Mouse (Mus musculus) intestine, postnatal 0 days (tissue): Measurements from ENCODE around the gene Nktr. TPM values are rescaled to one million over a fixed set of nuclear protein-coding genes. Genes with fewer than 3 reads are reported as not detected.

Source experiments
- ATAC-seq: fragments of 200-750 bp; cut with Nextera tagmentation; 2 replicates; pipeline ENCODE4 v1.8.0; 2017; ENCODE audit warnings: mild to moderate bottlenecking, moderate TSS enrichment, moderate library complexity
- H3K27ac ChIP-seq: fragments of 300-500 bp; sonication (generic); 2 replicates; pipeline ENCODE4 v1.5.1; 2014; ENCODE audit warnings: mild to moderate bottlenecking, low read depth, low read length, moderate library complexity
- H3K27me3 ChIP-seq: fragments of 300-500 bp; sonication (generic); replicated peaks from 2 replicates; pipeline ENCODE4 v1.6.1; 2014; ENCODE audit warnings: low read length, mixed read lengths; ENCODE audit not compliant: control insufficient read depth, insufficient read depth
- H3K36me3 ChIP-seq: fragments of 300-500 bp; sonication (generic); 2 replicates; pipeline ENCODE4 v1.6.1; 2014; ENCODE audit warnings: mild to moderate bottlenecking, moderate library complexity; ENCODE audit not compliant: control insufficient read depth, insufficient read depth
- H3K4me1 ChIP-seq: fragments of 300-500 bp; sonication (generic); replicated peaks from 2 replicates; pipeline ENCODE4 v1.6.1; 2014; ENCODE audit warnings: antibody characterized with exemption, low read length, mixed read lengths; ENCODE audit not compliant: control insufficient read depth, insufficient read depth
- H3K4me2 ChIP-seq: fragments of 300-500 bp; sonication (generic); replicated peaks from 2 replicates; pipeline ENCODE4 v1.6.1; 2014; ENCODE audit warnings: low read depth, mild to moderate bottlenecking, moderate library complexity
- H3K4me3 ChIP-seq: fragments of 300-500 bp; sonication (generic); 2 replicates; pipeline ENCODE4 v1.5.1; 2014; ENCODE audit warnings: low read depth, low read length
- H3K9ac ChIP-seq: fragments of 300-500 bp; sonication (generic); 2 replicates; pipeline ENCODE4 v1.6.1; 2014; ENCODE audit warnings: mild to moderate bottlenecking, low read depth, low read length
- H3K9me3 ChIP-seq: fragments of 300-500 bp; sonication (generic); 2 replicates; pipeline ENCODE4 v1.6.1; 2016; ENCODE audit warnings: mixed run types; ENCODE audit not compliant: control insufficient read depth
- CTCF ChIP-seq: sonication (generic); IDR thresholded peaks from 2 replicates; pipeline ENCODE4 v1.5.1; 2016; ENCODE audit warnings: low read depth, mild to moderate bottlenecking, control low read depth, antibody characterized with exemption, moderate library complexity
- WGBS: fragments of 180-500 bp; shearing (Covaris S2); extraction: QIAGEN DNeasy Blood & Tissue Kit; methylation state at CpG from one replicate; pipeline ENCODE4 v1.1.7; 2014; 5-methylcytosine and 5-hydroxymethylcytosine counted together
- polyA plus RNA-seq: library from polyadenylated mRNA; unstranded; fragments of >200 nt; fragmentation: Nextera tagmentation; extraction: Ambion mirVana; gene quantifications from 2 replicates; pipeline ENCODE4 v1.2.1, GENCODE M21; 2015

Nktr gene
- 32.5 and 35.6 TPM in 2 replicates for polyA plus RNA-seq

- Histone ChIP-seq H3K9me3 (no peaks in the 10 kb centered on the region), H3K4me1 (no peaks in the 10 kb centered on the region), H3K4me3 (peak within 1 kb of the TSS; percentile 86), H3K4me2 (peak within 1 kb of the TSS; percentile 65), H3K27ac (peak within 1 kb of the TSS; percentile 100), H3K9ac (peak within 1 kb of the TSS; percentile 98), H3K27me3 (no peaks in the 10 kb centered on the region), H3K36me3 (no peaks in the 10 kb centered on the region)
- TF ChIP-seq CTCF: peak; percentile 47
- WGBS: under 1% methylated on average over 59 of the region's 61 CpGs
- peak; percentile 97 for ATAC-seq
Observed at GRCm38 (mm10) chr9:121718792-121719318, at the start of gene Nktr. TSS of gene Nktr (plus strand) at chr9:121719169.

GRCm38 (mm10) chr9:121669348-121669791 lies 49.6 kb upstream of the Nktr start:
- H3K4me2 ChIP-seq: peak overlapping the region; percentile 48
- TF ChIP-seq CTCF: peak; percentile 86
- H3K9ac ChIP-seq: no peak overlapping the region
- H3K4me1 ChIP-seq: peaks cover 2% of the 10 kb centered on the region; the same call in 1 of the 2 replicates
- H3K4me3 ChIP-seq: peak overlapping the region; percentile 12; the same call in 1 of the 2 replicates
- no peaks in the 10 kb centered on the region for H3K27me3 ChIP-seq
- WGBS: 17% methylated on average over 28 of the region's 28 CpGs
- H3K9me3 ChIP-seq: no peaks in the 10 kb centered on the region
- H3K36me3 ChIP-seq: peaks cover 21% of the 10 kb centered on the region; the same call in 1 of the 2 replicates
- H3K27ac ChIP-seq: no peak overlapping the region
- ATAC-seq: no peak

- H3K27ac ChIP-seq: no peak overlapping the region
- H3K36me3 ChIP-seq: peaks cover 9% of the 10 kb centered on the region; the same call in 1 of the 2 replicates
- no peaks in the 10 kb centered on the region for H3K9me3 ChIP-seq
- ATAC-seq: peak; percentile 57
- TF ChIP-seq CTCF: peak; percentile 87
- H3K4me1 ChIP-seq: peaks cover 2% of the 10 kb centered on the region; the same call in 1 of the 2 replicates
- H3K27me3 ChIP-seq: no peaks in the 10 kb centered on the region
- H3K9ac ChIP-seq: no peak overlapping the region
- no peak overlapping the region for H3K4me3 ChIP-seq
- 34% methylated on average over 7 of the region's 7 CpGs for WGBS
- H3K4me2 ChIP-seq: no peak overlapping the region
Observed at GRCm38 (mm10) chr9:121671300-121671699, 47.7 kb upstream of the Nktr start.

GRCm38 (mm10) chr9:121672311-121672710 lies 46.7 kb upstream of the Nktr start:
- Histone ChIP-seq H3K27me3 (no peaks in the 10 kb centered on the region), H3K4me1 (peaks cover 2% of the 10 kb centered on the region; the same call in 1 of the 2 replicates), H3K4me3 (no peak overlapping the region), H3K9ac (no peak overlapping the region), H3K9me3 (no peaks in the 10 kb centered on the region), H3K27ac (no peak overlapping the region), H3K4me2 (no peak overlapping the region), H3K36me3 (peaks cover 5% of the 10 kb centered on the region; the same call in 1 of the 2 replicates)
- 36% methylated on average over 5 of the region's 5 CpGs for WGBS
- TF ChIP-seq CTCF: no peak
- ATAC-seq: no peak

GRCm38 (mm10) chr9:121673716-121674115 lies 45.3 kb upstream of the Nktr start:
- Histone ChIP-seq H3K4me1 (0 out of 2 replicates have a peak, but pooled peaks cover 2% of the 10 kb centered on the region), H3K27ac (no peak overlapping the region), H3K9me3 (no peaks in the 10 kb centered on the region), H3K4me2 (no peak overlapping the region), H3K27me3 (no peaks in the 10 kb centered on the region), H3K9ac (no peak overlapping the region), H3K36me3 (0 out of 2 replicates have a peak, but pooled peaks cover 4% of the 10 kb centered on the region), H3K4me3 (no peak overlapping the region)
- 91% methylated on average over 5 of the region's 5 CpGs for WGBS
- no peak for ATAC-seq
- TF ChIP-seq CTCF: no peak

- H3K4me1 ChIP-seq: no peaks in the 10 kb centered on the region
- 0 out of 2 replicates have a peak, but pooled peaks cover 1% of the 10 kb centered on the region for H3K36me3 ChIP-seq
- ATAC-seq: no peak
- no peak for TF ChIP-seq CTCF
- no peak overlapping the region for H3K9ac ChIP-seq
- no peak overlapping the region for H3K4me3 ChIP-seq
- H3K4me2 ChIP-seq: no peak overlapping the region
- no peaks in the 10 kb centered on the region for H3K9me3 ChIP-seq
- no peak overlapping the region for H3K27ac ChIP-seq
- no peaks in the 10 kb centered on the region for H3K27me3 ChIP-seq
- 82% methylated on average over 9 of the region's 9 CpGs for WGBS
Observed at GRCm38 (mm10) chr9:121675011-121675410, 44.0 kb upstream of the Nktr start.
